ENCODE assay signal across 7 mouse cellular contexts in genomic region chr4:133671184-133671880, GRCm38 (mm10). TPM values are rescaled to one million over a fixed set of nuclear protein-coding genes. Genes with fewer than 3 reads are reported as not detected.
DNase-seq lines count a peak whose midpoint lies in the region; ATAC-seq lines count a peak whose summit lies in the region.

No protein-coding gene starts in this region.

- H3K9ac ChIP-seq in midbrain, embryonic 12.5 days (replicated peaks), result peak overlapping the region; percentile 83

- H3K27me3 ChIP-seq in limb, embryonic 10.5 days (ENCODE audit: low read depth, poor library complexity, severe bottlenecking), result no peaks in the 10 kb centered on the region
- no peaks in the 10 kb centered on the region for H3K27me3 ChIP-seq in midbrain, embryonic 12.5 days

- H3K4me3 ChIP-seq in limb, embryonic 10.5 days, result peak overlapping the region; percentile 85
- peak overlapping the region; percentile 75 for H3K4me3 ChIP-seq in midbrain, embryonic 12.5 days

- WGBS in limb, embryonic 10.5 days, result 4% methylated on average over 13 of the region's 13 CpGs
- 6% methylated on average over 11 of the region's 13 CpGs for WGBS in midbrain, embryonic 12.5 days

- H3K4me1 ChIP-seq in limb, embryonic 10.5 days, result peaks cover 63% of the 10 kb centered on the region
- H3K4me1 ChIP-seq in midbrain, embryonic 12.5 days, result peaks cover 44% of the 10 kb centered on the region

- H3K4me2 ChIP-seq in midbrain, embryonic 12.5 days (replicated peaks), result peak overlapping the region; percentile 67

- DNase-seq in adrenal gland, adult 18-20 months (ENCODE audit: low spot score in 2 of 2), result peak; percentile 80 to 84
- DNase-seq in embryo, embryonic 11.5 days (ENCODE audit: low read depth, low spot score), result peak; percentile 67
- peak; percentile 61 to 82 for DNase-seq in gastrocnemius, postnatal 4 days (ENCODE audit: low spot score in 2 of 2)
- DNase-seq in kidney, adult 11 months, result peak; percentile 81
- DNase-seq in limb, embryonic 10.5 days (ENCODE audit: low spot score), result peak; percentile 91
- peak; percentile 66 for DNase-seq in spleen, adult 12 weeks (ENCODE audit: low spot score)

- H3K9me3 ChIP-seq in limb, embryonic 10.5 days (replicated peaks), result no peaks in the 10 kb centered on the region
- H3K9me3 ChIP-seq in midbrain, embryonic 12.5 days, result no peaks in the 10 kb centered on the region

- no peak for ATAC-seq in midbrain, embryonic 12.5 days (ENCODE audit: low FRiP score, low read depth)

- H3K36me3 ChIP-seq in limb, embryonic 10.5 days, result peaks cover 30% of the 10 kb centered on the region
- H3K36me3 ChIP-seq in midbrain, embryonic 12.5 days, result peaks cover 9% of the 10 kb centered on the region; the same call in 1 of the 2 replicates

- H3K27ac ChIP-seq in limb, embryonic 10.5 days, result peak overlapping the region; percentile 98
- H3K27ac ChIP-seq in midbrain, embryonic 12.5 days (replicated peaks), result peak overlapping the region; percentile 98

RNA-seq across cellular contexts. Expression of gene Pigv, which starts 1.1 kb away (rescaled TPM):
- 10 to 100 TPM; 16.3 to 20.4 TPM for total RNA-seq in adrenal gland, adult 18-20 months (2021)
- total RNA-seq in gastrocnemius, postnatal 4 days (2021), result 10 to 100 TPM; 11.3 to 11.7 TPM
- 17.9 and 19.6 TPM in 2 replicates for polyA plus RNA-seq in limb, embryonic 10.5 days (2016; fragmentation: Nextera tagmentation; extraction: Ambion mirVana)
- 18.3 and 19.1 TPM in 2 replicates for polyA plus RNA-seq in midbrain, embryonic 12.5 days (2016; fragmentation: Nextera tagmentation; extraction: Ambion mirVana)

RNA-seq across cellular contexts. Expression of gene Zdhhc18, which starts 21.4 kb away (rescaled TPM):
- total RNA-seq in adrenal gland, adult 18-20 months (2021), result 10 to 100 TPM; 19.6 to 34.5 TPM
- 10 to 100 TPM; 20.8 to 23.7 TPM for total RNA-seq in gastrocnemius, postnatal 4 days (2021)
- polyA plus RNA-seq in limb, embryonic 10.5 days (2016; fragmentation: Nextera tagmentation; extraction: Ambion mirVana), result 3.6 and 4.0 TPM in 2 replicates
- 4.1 and 4.7 TPM in 2 replicates for polyA plus RNA-seq in midbrain, embryonic 12.5 days (2016; fragmentation: Nextera tagmentation; extraction: Ambion mirVana)
